Mouse (Mus musculus) lung, embryonic 15.5 days (tissue): ENCODE measurements around the gene Rimbp2. TPM values are rescaled to one million over a fixed set of nuclear protein-coding genes. Genes with fewer than 3 reads are reported as not detected.
"Not testable (repeated sequence)": the region's sequence is repeated elsewhere in the genome, so short reads cannot be mapped to it uniquely, and the experiment has no call there.

Experiments
- ATAC-seq: fragments of 200-750 bp; cut with Nextera tagmentation; 2 replicates; pipeline ENCODE4 v1.8.0; 2017; ENCODE audit warnings: moderate number of reproducible peaks, borderline replicate concordance; ENCODE audit not compliant: low FRiP score, low TSS enrichment; ENCODE audit errors: extremely low read depth
- H3K27ac ChIP-seq: fragments of 300-500 bp; sonication (generic); 2 replicates; pipeline ENCODE4 v1.5.1; 2015; ENCODE audit warnings: moderate library complexity, mild to moderate bottlenecking, inconsistent platforms
- H3K27me3 ChIP-seq: fragments of 300-500 bp; sonication (generic); 2 replicates; pipeline ENCODE4 v1.6.1; 2015; ENCODE audit warnings: inconsistent platforms
- H3K36me3 ChIP-seq: fragments of 300-500 bp; sonication (generic); 2 replicates; pipeline ENCODE4 v1.6.1; 2015; ENCODE audit warnings: inconsistent platforms
- H3K4me1 ChIP-seq: fragments of 300-500 bp; sonication (generic); 2 replicates; pipeline ENCODE4 v1.6.1; 2015; ENCODE audit warnings: inconsistent platforms
- H3K4me2 ChIP-seq: fragments of 300-500 bp; sonication (generic); 2 replicates; pipeline ENCODE4 v1.6.1; 2015; ENCODE audit warnings: inconsistent platforms, mild to moderate bottlenecking, moderate library complexity
- H3K4me3 ChIP-seq: fragments of 300-500 bp; sonication (generic); 2 replicates; pipeline ENCODE4 v1.5.1; 2015; ENCODE audit warnings: mild to moderate bottlenecking, inconsistent platforms
- H3K9ac ChIP-seq: fragments of 300-500 bp; sonication (generic); 2 replicates; pipeline ENCODE4 v1.6.1; 2015; ENCODE audit warnings: inconsistent platforms
- H3K9me3 ChIP-seq: fragments of 300-500 bp; sonication (generic); 2 replicates; pipeline ENCODE4 v1.6.1; 2016; ENCODE audit warnings: inconsistent platforms
- WGBS: fragments of 180-500 bp; shearing (Covaris S2); methylation state at CpG from one replicate; pipeline ENCODE4 v1.1.7; 2015; 5-methylcytosine and 5-hydroxymethylcytosine counted together
- polyA plus RNA-seq: library from polyadenylated mRNA; unstranded; fragments of >200 nt; fragmentation: Nextera tagmentation; extraction: Ambion mirVana; gene quantifications from 2 replicates; pipeline ENCODE4 v1.2.1, GENCODE M21; 2015

Rimbp2 gene
- polyA plus RNA-seq, 1 experiment from 2014 or later, result 0.26 TPM

DNA sequence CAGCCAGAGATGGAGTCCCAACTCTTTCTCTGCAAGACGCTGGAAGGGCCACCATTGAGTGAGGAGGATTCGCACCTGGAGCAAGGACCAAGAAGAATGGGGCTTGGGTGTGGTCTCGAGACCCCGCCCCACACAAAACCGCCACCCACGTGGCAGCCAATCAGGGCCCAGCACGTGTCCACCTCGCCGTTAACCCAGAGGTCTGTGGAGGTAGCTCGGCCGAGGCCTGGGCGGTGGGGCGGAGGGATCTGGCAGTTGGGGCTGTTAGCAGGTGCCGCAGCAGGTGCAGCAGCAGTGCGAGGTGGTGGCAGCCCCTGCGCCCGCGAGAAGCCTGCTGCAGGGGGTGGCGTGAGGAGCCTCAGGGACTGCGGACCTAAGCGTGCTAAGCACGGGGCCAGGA is 217.4 kb downstream of the Rimbp2 start:
- Histone ChIP-seq H3K9ac (no peak overlapping the region), H3K4me2 (no peak overlapping the region), H3K27ac (no peak overlapping the region), H3K36me3 (no peaks in the 10 kb centered on the region), H3K9me3 (no peaks in the 10 kb centered on the region), H3K27me3 (no peaks in the 10 kb centered on the region), H3K4me1 (no peaks in the 10 kb centered on the region), H3K4me3 (no peak overlapping the region)
- 0 out of 2 replicates have a peak, but pooled peaks have one; percentile 28 for ATAC-seq
- WGBS, result 63% methylated on average over 22 of the region's 22 CpGs

DNA sequence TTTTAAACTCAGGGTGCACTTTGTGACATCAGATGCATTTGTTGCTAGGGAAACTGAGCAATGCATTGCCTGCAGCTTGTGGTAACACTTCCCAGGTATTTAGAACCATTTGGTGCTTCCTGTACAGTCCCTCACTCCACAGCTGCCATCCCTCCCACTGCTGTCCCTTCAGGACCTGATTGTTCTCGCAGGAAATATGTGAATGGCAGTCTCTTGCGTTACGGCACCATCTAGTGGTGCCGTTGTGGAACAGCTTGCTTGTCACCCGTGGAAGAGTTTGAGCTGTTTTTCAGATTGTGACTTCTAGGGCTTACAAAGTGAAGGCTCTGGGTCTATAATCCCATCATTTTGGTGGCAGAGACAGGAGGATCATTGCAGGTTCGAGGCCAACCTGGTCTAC is 219.3 kb downstream of the Rimbp2 start:
- H3K4me1 ChIP-seq, result no peaks in the 10 kb centered on the region
- H3K4me2 ChIP-seq, result no peak overlapping the region
- H3K9me3 ChIP-seq, result no peaks in the 10 kb centered on the region
- under 1% methylated on average over 6 of the region's 6 CpGs for WGBS
- H3K36me3 ChIP-seq, result no peaks in the 10 kb centered on the region
- ATAC-seq, result peak; percentile 20; the same call in 1 of the 2 replicates
- no peak overlapping the region for H3K27ac ChIP-seq
- H3K27me3 ChIP-seq, result no peaks in the 10 kb centered on the region
- H3K9ac ChIP-seq, result no peak overlapping the region
- no peak overlapping the region for H3K4me3 ChIP-seq

DNA sequence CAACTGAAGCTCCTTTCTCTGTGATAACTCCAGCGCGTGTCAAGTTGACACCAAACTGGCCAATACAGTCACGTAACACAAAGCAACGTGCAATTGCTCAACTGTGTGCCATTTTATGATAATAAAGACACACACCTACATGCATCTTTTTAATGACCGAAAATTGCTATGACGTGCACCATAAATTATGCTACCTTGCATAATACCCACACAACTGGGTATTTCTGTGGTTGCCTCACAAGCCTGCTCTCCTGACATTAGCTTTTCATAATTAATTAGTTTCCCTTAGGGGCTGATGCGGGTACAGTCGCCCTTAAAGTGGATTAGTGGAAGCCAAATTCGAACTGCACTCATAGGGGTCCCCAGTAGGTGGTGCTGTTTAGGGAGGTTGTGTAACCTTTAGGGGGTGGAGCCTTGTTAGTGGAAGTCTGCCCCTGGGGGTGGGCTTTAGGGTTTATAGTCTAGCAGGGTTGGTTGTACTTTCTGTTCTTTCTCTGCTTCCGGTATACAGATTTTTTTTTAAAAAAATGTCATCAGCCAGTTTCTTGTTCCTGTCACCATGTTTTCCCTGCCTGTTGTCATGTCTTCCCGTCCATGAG is 220.8 kb downstream of the Rimbp2 start:
- no peak for ATAC-seq
- H3K4me1 ChIP-seq, result no peaks in the 10 kb centered on the region
- H3K9me3 ChIP-seq, result no peaks in the 10 kb centered on the region
- H3K36me3 ChIP-seq, result no peaks in the 10 kb centered on the region
- no peaks in the 10 kb centered on the region for H3K27me3 ChIP-seq
- no peak overlapping the region for H3K27ac ChIP-seq
- no peak overlapping the region for H3K9ac ChIP-seq
- H3K4me2 ChIP-seq, result no peak overlapping the region
- no peak overlapping the region for H3K4me3 ChIP-seq
- WGBS, result 65% methylated on average over 11 of the region's 11 CpGs

DNA sequence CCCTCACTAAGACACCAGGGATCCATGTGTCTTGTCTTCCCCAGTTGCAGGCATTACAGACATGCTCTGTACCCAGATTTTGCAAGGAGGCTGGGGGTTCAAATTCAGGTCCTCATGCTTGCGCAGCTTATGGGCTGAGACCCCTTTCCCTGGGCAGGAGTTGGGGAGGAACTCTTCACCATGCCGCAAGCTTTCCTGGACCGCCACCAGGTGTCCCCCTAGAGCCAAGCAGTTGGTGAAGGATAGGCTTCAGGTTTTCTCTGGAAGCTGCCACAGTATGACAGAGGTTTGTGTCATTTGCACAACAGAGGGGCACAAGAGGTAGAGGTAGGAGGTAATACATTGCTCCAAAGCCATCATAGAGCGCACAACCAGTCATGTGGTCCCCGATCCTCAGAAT is 222.7 kb downstream of the Rimbp2 start:
- ATAC-seq, result no peak
- no peak overlapping the region for H3K9ac ChIP-seq
- no peaks in the 10 kb centered on the region for H3K9me3 ChIP-seq
- H3K4me3 ChIP-seq, result no peak overlapping the region
- H3K36me3 ChIP-seq, result no peaks in the 10 kb centered on the region
- H3K4me2 ChIP-seq, result no peak overlapping the region
- 48% methylated on average over 5 of the region's 5 CpGs for WGBS
- H3K27me3 ChIP-seq, result no peaks in the 10 kb centered on the region
- H3K4me1 ChIP-seq, result no peaks in the 10 kb centered on the region
- no peak overlapping the region for H3K27ac ChIP-seq

GRCm38 (mm10) chr5:128729341-128729740 is 223.9 kb downstream of the Rimbp2 start:
- 64% methylated on average over 5 of the region's 5 CpGs for WGBS
- ATAC-seq, result no peak
- Histone ChIP-seq H3K4me1 (no peaks in the 10 kb centered on the region), H3K9ac (no peak overlapping the region), H3K9me3 (no peaks in the 10 kb centered on the region), H3K27ac (no peak overlapping the region), H3K36me3 (no peaks in the 10 kb centered on the region), H3K27me3 (no peaks in the 10 kb centered on the region), H3K4me3 (no peak overlapping the region), H3K4me2 (no peak overlapping the region)

DNA sequence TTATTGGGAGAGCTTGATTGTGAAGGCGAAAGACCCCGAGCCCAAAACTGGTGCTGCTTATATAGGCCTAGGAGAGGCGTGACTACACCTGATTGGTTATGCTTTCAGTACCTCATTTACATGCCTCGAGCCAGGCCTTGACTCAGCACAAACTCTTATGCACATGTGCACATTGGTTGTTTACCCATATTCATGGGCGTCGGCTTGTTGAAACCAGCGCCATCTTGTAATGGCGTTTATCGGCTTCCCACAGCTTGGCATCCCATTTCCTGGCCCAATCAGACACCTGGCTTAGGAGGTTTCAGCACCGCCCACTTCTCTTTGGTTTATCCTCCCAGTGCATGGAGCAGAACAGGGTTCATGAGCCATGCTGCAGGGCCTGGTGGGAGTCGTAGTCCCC is 232.8 kb downstream of the Rimbp2 start:
- not testable (repeated sequence) for H3K4me3 ChIP-seq, H3K36me3 ChIP-seq, H3K27me3 ChIP-seq, ATAC-seq, H3K4me2 ChIP-seq, H3K4me1 ChIP-seq, H3K9me3 ChIP-seq, H3K27ac ChIP-seq, H3K9ac ChIP-seq
- 86% methylated on average over 11 of the region's 11 CpGs for WGBS

DNA sequence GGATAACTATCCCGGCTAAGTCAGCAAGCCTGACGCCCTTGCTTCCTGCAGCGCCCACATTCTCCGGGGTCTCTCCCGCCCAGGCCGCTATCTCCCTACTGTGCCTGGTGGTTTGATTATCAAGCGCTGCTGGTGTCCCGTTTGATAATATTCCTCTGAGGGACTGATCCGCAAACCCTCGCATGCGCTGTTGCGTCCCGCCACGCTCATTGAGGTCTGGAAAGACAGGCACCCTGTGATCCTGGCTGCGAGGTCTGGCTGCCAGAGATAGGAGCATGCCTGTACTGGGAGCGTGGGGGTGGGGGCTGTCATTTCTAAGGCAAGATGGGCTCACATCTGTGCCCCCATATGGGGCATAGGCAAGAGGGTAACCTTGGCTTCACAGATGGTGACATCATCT is 238.1 kb downstream of the Rimbp2 start:
- Histone ChIP-seq H3K9me3 (no peaks in the 10 kb centered on the region), H3K4me1 (no peaks in the 10 kb centered on the region), H3K4me3 (no peak overlapping the region), H3K36me3 (no peaks in the 10 kb centered on the region), H3K27ac (no peak overlapping the region), H3K27me3 (no peaks in the 10 kb centered on the region), H3K9ac (no peak overlapping the region), H3K4me2 (no peak overlapping the region)
- no peak for ATAC-seq
- WGBS, result 68% methylated on average over 16 of the region's 16 CpGs

DNA sequence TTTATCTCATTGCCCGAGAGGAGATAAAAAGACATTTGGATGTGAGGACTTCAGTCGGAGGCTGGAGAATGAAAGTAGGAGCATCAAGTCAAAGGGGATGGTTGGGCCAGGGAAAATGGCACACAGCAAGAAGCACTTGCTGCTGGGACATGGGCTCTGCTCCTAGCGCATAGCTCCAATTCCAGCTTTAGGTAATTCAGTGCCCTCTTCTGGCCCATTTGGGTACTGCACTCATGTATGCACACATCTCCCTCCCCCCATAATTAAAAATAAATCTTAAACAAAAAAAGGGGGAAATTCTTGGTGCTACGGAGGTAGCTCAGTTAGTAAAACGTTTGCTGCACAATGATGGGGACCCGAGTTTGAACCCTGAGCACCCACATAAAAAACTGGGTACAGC is 241.4 kb downstream of the Rimbp2 start:
- Histone ChIP-seq H3K27me3 (no peaks in the 10 kb centered on the region), H3K9ac (no peak overlapping the region), H3K4me1 (no peaks in the 10 kb centered on the region), H3K36me3 (no peaks in the 10 kb centered on the region), H3K4me3 (no peak overlapping the region), H3K9me3 (no peaks in the 10 kb centered on the region), H3K27ac (no peak overlapping the region), H3K4me2 (no peak overlapping the region)
- WGBS, result 87% methylated on average over 6 of the region's 6 CpGs
- ATAC-seq, result no peak

DNA sequence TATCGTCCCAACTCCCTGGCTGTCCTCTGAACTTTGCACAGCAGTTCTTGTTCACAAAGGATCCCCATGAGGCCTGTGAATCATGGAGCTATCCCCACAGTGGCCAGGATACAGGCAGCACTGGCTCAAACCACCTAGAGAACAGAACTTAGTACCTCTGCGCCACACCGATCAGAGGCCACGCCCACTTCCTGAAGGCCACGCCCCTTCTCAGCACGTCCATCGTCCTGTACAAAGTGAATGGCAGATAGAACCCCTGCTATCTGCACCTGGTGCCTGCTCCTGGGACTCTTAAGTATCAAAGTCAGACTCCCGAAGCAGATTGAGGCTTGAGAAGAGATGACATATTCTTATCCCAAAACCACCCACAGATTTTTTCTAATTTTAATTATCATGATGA is 242.7 kb downstream of the Rimbp2 start:
- no peak for ATAC-seq
- no peak overlapping the region for H3K4me3 ChIP-seq
- WGBS, result 22% methylated on average over 8 of the region's 8 CpGs
- no peak overlapping the region for H3K27ac ChIP-seq
- no peak overlapping the region for H3K9ac ChIP-seq
- H3K27me3 ChIP-seq, result no peaks in the 10 kb centered on the region
- no peaks in the 10 kb centered on the region for H3K4me1 ChIP-seq
- H3K4me2 ChIP-seq, result no peak overlapping the region
- H3K36me3 ChIP-seq, result no peaks in the 10 kb centered on the region
- no peaks in the 10 kb centered on the region for H3K9me3 ChIP-seq

- 81% methylated on average over 5 of the region's 5 CpGs for WGBS
Measured at GRCm38 (mm10) chr5:128708929-128709328, 244.4 kb downstream of the Rimbp2 start.

More at GRCm38 (mm10) chr5:128708929-128709328, 244.4 kb downstream of the Rimbp2 start:
- H3K27ac ChIP-seq, result no peak overlapping the region
- H3K4me2 ChIP-seq, result no peak overlapping the region
- H3K4me1 ChIP-seq, result peaks cover 2% of the 10 kb centered on the region; the same call in 1 of the 2 replicates
- no peak overlapping the region for H3K4me3 ChIP-seq
- H3K27me3 ChIP-seq, result no peaks in the 10 kb centered on the region
- H3K9ac ChIP-seq, result no peak overlapping the region
- no peaks in the 10 kb centered on the region for H3K36me3 ChIP-seq
- H3K9me3 ChIP-seq, result no peaks in the 10 kb centered on the region
- ATAC-seq, result no peak

Other genes starting within 250 kb of the Rimbp2 start
- 24.9 and 28.3 TPM in 2 replicates for gene Stx2, start 55.1 kb upstream of the Rimbp2 start, polyA plus RNA-seq
- 634 and 683 TPM in 2 replicates for gene Ran, start 66.6 kb upstream of the Rimbp2 start, polyA plus RNA-seq
- 0.86 and 1.3 TPM in 2 replicates for gene Adgrd1, start 143.3 kb upstream of the Rimbp2 start, polyA plus RNA-seq